Mouse (Mus musculus) olfactory bulb, adult 2 months (tissue): ENCODE results near the gene Lgals4. TPM values are rescaled to one million over a fixed set of nuclear protein-coding genes. Genes with fewer than 3 reads are reported as not detected.

Experiments
- H3K27ac ChIP-seq: fragments of 200-500 bp; 2 replicates; pipeline ENCODE4 v1.5.1; 2012; ENCODE audit warnings: low read depth, low read length; ENCODE audit not compliant: insufficient read depth
- H3K4me1 ChIP-seq: fragments of 200-500 bp; 2 replicates; pipeline ENCODE4 v1.6.1; 2012; ENCODE audit warnings: low read length; ENCODE audit not compliant: control insufficient read depth, insufficient read depth
- H3K4me3 ChIP-seq: fragments of 200-500 bp; 2 replicates; pipeline ENCODE4 v1.5.1; 2012; ENCODE audit warnings: mild to moderate bottlenecking, low read depth, low read length, moderate library complexity; ENCODE audit not compliant: insufficient read depth
- CTCF ChIP-seq: fragments of 200-500 bp; IDR thresholded peaks from 2 replicates; pipeline ENCODE4 v1.5.1; 2012; ENCODE audit warnings: low read depth, mild to moderate bottlenecking, low read length, moderate library complexity; ENCODE audit not compliant: insufficient read depth
- POLR2A ChIP-seq: fragments of 200-500 bp; IDR thresholded peaks from 2 replicates; pipeline ENCODE4 v1.6.1; 2012; ENCODE audit warnings: mild to moderate bottlenecking, low read depth, low read length, moderate library complexity; ENCODE audit not compliant: insufficient read depth
- WGBS: fragments of 180-500 bp; shearing (Covaris S2); methylation state at CpG from one replicate; pipeline ENCODE4 v1.1.7; 2018; 5-methylcytosine and 5-hydroxymethylcytosine counted together
- polyA plus RNA-seq: library from polyadenylated mRNA; stranded (reverse); fragments of >200 nt; gene quantifications from 2 replicates; pipeline ENCODE4 v1.2.4, GENCODE M21; 2012; ENCODE audit warnings: low replicate concordance; ENCODE audit not compliant: missing spikeins, insufficient read depth, insufficient read length

Lgals4 gene
- polyA plus RNA-seq = not detected in 2 replicates

GRCm38 (mm10) chr7:28833723-28834347 lies at the start of gene Lgals4:
Gene Lgals4 (plus strand): TSS chr7:28833854.
- no peak within 1 kb of the TSS for H3K27ac ChIP-seq
- 82% methylated on average over 6 of the region's 6 CpGs for WGBS
- H3K4me1 ChIP-seq = peaks cover 8% of the 10 kb centered on the region
- H3K4me3 ChIP-seq = no peak within 1 kb of the TSS
- no peak for TF ChIP-seq CTCF

- Histone ChIP-seq H3K4me3 (no peak overlapping the region), H3K27ac (no peak overlapping the region), H3K4me1 (peaks cover 24% of the 10 kb centered on the region)
- 65% methylated on average over 5 of the region's 5 CpGs for WGBS
- TF ChIP-seq POLR2A = no peak
These were observed 48.5 kb upstream of the Lgals4 start for GRCm38 (mm10) chr7:28785161-28785560.

- no peak for TF ChIP-seq POLR2A
- TF ChIP-seq CTCF = no peak
- no peak overlapping the region for H3K4me3 ChIP-seq
- peaks cover 12% of the 10 kb centered on the region for H3K4me1 ChIP-seq
- H3K27ac ChIP-seq = no peak overlapping the region
- 89% methylated on average over 9 of the region's 9 CpGs for WGBS
These were observed 45.8 kb upstream of the Lgals4 start for GRCm38 (mm10) chr7:28787884-28788283.

- peaks cover 12% of the 10 kb centered on the region for H3K4me1 ChIP-seq
- 75% methylated on average over 5 of the region's 5 CpGs for WGBS
- H3K4me3 ChIP-seq = no peak within 1 kb of the TSS
- no peak within 1 kb of the TSS for H3K27ac ChIP-seq
- no peak for TF ChIP-seq POLR2A
- TF ChIP-seq CTCF = no peak
These were observed 45.1 kb upstream of the Lgals4 start, which contains the start of gene Rinl for GRCm38 (mm10) chr7:28788307-28789195. Gene Rinl (plus strand): TSS chr7:28788969.

- 91% methylated on average over 3 of the region's 3 CpGs for WGBS
- peaks cover 7% of the 10 kb centered on the region; the same call in 1 of the 2 replicates for H3K4me1 ChIP-seq
- no peak overlapping the region for H3K4me3 ChIP-seq
- TF ChIP-seq CTCF (no peak), POLR2A (no peak)
- no peak overlapping the region for H3K27ac ChIP-seq
These were observed 44.4 kb upstream of the Lgals4 start for GRCm38 (mm10) chr7:28789235-28789634.

DNA sequence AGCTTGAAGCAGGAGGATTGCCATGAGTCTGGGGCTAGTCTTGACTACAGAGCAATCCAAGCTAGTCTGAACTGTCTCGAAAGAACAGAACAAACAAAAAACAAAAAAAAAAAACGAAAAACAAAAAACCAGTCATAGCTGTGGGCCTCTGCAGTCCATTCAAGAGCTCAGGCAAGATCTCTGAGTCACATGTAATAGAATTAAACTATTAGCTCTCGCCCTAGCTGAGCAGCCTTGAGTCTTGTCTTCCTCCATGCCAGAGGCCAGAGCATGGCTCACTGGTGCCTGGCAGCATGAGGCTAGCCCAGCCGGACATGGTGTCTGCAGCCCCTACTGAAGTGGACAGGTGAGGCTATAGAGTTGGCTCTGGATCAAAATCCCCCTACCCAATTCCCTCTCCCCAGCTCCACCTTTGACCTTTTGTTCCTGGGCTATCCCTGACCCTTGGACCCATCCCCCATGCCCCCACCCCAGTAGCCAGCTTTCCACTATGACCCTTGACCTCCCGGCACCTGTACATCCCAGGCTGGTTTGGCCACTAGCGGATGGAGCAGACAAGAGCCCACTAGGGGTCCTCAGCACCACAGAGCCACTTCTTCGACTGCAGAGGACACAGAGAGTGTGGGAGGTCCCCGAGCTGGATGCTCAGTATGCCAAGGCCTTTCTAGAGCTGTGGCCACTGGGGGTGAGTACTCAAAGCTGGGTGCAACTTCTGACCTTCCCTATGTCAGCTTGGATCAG lies 43.4 kb upstream of the Lgals4 start:
- 53% methylated on average over 8 of the region's 8 CpGs for WGBS
- no peak overlapping the region for H3K4me3 ChIP-seq
- TF ChIP-seq CTCF (no peak), POLR2A (no peak)
- H3K27ac ChIP-seq = no peak overlapping the region
- H3K4me1 ChIP-seq = peaks cover 5% of the 10 kb centered on the region; the same call in 1 of the 2 replicates

GRCm38 (mm10) chr7:28791706-28792105 lies 41.9 kb upstream of the Lgals4 start:
- Histone ChIP-seq H3K4me3 (no peak overlapping the region), H3K27ac (no peak overlapping the region), H3K4me1 (peaks cover 11% of the 10 kb centered on the region; the same call in 1 of the 2 replicates)
- TF ChIP-seq CTCF (no peak), POLR2A (no peak)

DNA sequence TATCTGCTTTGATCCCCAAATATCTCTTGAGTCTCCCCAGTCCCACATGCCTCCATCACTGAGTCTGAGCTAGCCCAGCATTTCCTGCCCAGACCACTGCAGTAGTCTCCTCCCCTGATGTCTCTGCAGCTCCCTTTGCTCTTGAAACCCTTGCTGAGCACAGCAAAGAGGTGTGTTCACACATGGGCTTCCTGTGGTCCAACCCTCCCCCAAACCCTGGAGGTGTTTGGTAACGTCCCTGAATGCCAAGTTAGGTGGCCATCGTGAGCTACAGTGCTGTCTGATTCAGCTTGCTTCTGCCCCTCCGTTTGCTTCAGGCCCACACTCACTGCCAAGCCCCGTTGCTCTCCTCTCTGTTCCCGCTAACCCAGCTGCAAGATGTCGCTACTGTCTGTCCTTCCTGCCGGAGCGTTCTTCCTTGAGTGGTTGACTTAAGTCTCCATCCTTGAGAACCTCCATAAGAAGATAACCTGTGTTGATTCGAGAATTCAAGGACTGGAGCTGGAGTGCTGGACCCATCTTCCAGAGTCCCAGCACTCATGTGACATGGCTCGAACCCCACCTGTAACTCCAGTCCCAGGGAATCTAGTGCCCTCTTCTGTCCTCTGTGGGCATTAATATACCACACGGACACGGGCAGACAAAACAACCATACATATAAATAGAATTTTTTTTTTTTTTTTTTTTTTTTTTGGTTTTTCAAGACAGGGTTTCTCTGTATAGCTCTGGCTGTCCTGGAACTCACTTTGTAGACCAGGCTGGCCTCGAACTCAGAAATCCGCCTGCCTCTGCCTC lies 41.1 kb upstream of the Lgals4 start:
- Histone ChIP-seq H3K4me1 (peaks cover 14% of the 10 kb centered on the region; the same call in 1 of the 2 replicates), H3K4me3 (no peak overlapping the region), H3K27ac (no peak overlapping the region)
- 81% methylated on average over 14 of the region's 14 CpGs for WGBS
- TF ChIP-seq POLR2A (no peak), CTCF (no peak)
